Mouse (Mus musculus) forebrain, embryonic 14.5 days (tissue): ENCODE results near the gene Thap2. TPM values are rescaled to one million over a fixed set of nuclear protein-coding genes. Genes with fewer than 3 reads are reported as not detected.

ENCODE experiments used
- ATAC-seq: fragments of 200-750 bp; cut with Nextera tagmentation; 2 replicates; pipeline ENCODE4 v1.8.0; 2017; ENCODE audit warnings: mild to moderate bottlenecking, moderate library complexity
- DNase-seq: peaks from one replicate; pipeline ENCODE4 v3.0.0-alpha.2; 2015; ENCODE audit warnings: low spot score
- H3K27ac ChIP-seq: fragments of 300-500 bp; sonication (generic); 2 replicates; pipeline ENCODE4 v1.5.1; 2014; ENCODE audit warnings: low read depth, mild to moderate bottlenecking, control low read depth, low read length, moderate library complexity
- H3K27me3 ChIP-seq: fragments of 300-500 bp; sonication (generic); replicated peaks from 2 replicates; pipeline ENCODE4 v1.6.1; 2014; ENCODE audit warnings: low read length, control low read depth, mixed read lengths; ENCODE audit not compliant: control insufficient read depth, insufficient read depth
- H3K36me3 ChIP-seq: fragments of 300-500 bp; sonication (generic); 2 replicates; pipeline ENCODE4 v1.6.1; 2014; ENCODE audit warnings: low read length, control low read depth; ENCODE audit not compliant: control insufficient read depth, insufficient read depth
- H3K4me1 ChIP-seq: fragments of 300-500 bp; sonication (generic); 2 replicates; pipeline ENCODE4 v1.6.1; 2014; ENCODE audit warnings: antibody characterized with exemption, low read length, control low read depth; ENCODE audit not compliant: control insufficient read depth, insufficient read depth
- H3K4me2 ChIP-seq: fragments of 300-500 bp; sonication (generic); 2 replicates; pipeline ENCODE4 v1.6.1; 2014; ENCODE audit warnings: mild to moderate bottlenecking, control low read depth, low read length
- H3K4me3 ChIP-seq: fragments of 300-500 bp; sonication (generic); 2 replicates; pipeline ENCODE4 v1.5.1; 2014; ENCODE audit warnings: low read depth, low read length, control low read depth
- H3K9ac ChIP-seq: fragments of 300-500 bp; sonication (generic); 2 replicates; pipeline ENCODE4 v1.6.1; 2014; ENCODE audit warnings: mild to moderate bottlenecking, low read length, control low read depth, moderate library complexity
- H3K9me3 ChIP-seq: fragments of 300-500 bp; sonication (generic); replicated peaks from 2 replicates; pipeline ENCODE4 v1.6.1; 2016; ENCODE audit warnings: low read length, control low read depth, mixed read lengths; ENCODE audit not compliant: control insufficient read depth
- WGBS: fragments of 180-500 bp; shearing (Covaris S2); extraction: QIAGEN DNeasy Blood & Tissue Kit; methylation state at CpG from one replicate; pipeline ENCODE4 v1.1.7; 2014; 5-methylcytosine and 5-hydroxymethylcytosine counted together
- polyA plus RNA-seq: library from polyadenylated mRNA; unstranded; fragments of >200 nt; fragmentation: Nextera tagmentation; extraction: Ambion mirVana; gene quantifications from 2 replicates; pipeline ENCODE4 v1.2.1, GENCODE M21; 2014

Gene Thap2
- polyA plus RNA-seq, 1 experiment from 2014 or later, result 17.9 TPM

- ATAC-seq, result no peak
- H3K36me3 ChIP-seq, result peaks cover 17% of the 10 kb centered on the region
- H3K27ac ChIP-seq, result no peak overlapping the region
- H3K4me3 ChIP-seq, result no peak overlapping the region
- no peak overlapping the region for H3K9ac ChIP-seq
- 92% methylated on average over 7 of the region's 7 CpGs for WGBS
- no peak for DNase-seq
- no peaks in the 10 kb centered on the region for H3K27me3 ChIP-seq
- H3K4me2 ChIP-seq, result no peak overlapping the region
- no peaks in the 10 kb centered on the region for H3K9me3 ChIP-seq
- peaks cover 18% of the 10 kb centered on the region for H3K4me1 ChIP-seq
These were observed 25.2 kb downstream of the Thap2 start for GRCm38 (mm10) chr10:115359066-115359465.

DNA sequence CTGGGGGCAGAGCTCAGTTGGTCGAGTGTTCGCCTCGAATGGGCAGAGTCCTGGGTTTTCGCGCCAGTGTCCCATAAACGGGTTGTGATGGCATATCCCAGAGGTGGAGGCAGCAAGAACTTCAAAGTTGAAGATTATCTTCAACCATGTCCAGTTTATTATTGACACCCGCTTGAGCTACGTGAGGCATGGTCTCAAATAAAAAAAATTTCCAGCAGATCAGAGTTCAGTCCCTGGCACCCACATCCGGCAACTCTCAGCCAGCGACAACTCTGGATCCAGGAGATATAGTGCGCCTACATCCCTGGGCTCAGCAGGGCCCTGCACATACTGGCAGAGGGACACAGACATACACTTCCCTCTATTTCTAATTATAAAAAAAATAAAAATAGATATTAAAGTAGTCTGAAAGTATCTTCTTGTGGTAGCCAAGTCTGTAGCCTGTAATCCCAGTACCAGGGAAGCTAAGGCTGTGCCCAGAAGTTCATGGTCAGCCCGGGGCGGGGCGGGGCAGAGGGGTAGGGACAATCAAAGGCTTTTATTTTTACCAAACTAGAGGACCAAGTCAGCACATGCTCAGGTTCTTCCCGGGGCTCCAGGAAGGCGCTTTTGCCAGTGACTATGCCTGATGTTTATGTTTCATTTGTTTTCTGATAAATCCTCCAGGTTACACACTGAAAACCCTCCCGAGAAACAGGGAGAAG is 25.9 kb downstream of the Thap2 start:
- no peak overlapping the region for H3K9ac ChIP-seq
- H3K4me1 ChIP-seq, result peaks cover 18% of the 10 kb centered on the region
- H3K27me3 ChIP-seq, result no peaks in the 10 kb centered on the region
- DNase-seq (no peak), ATAC-seq (no peak)
- H3K4me3 ChIP-seq, result no peak overlapping the region
- WGBS, result 96% methylated on average over 17 of the region's 17 CpGs
- H3K4me2 ChIP-seq, result no peak overlapping the region
- H3K27ac ChIP-seq, result no peak overlapping the region
- H3K36me3 ChIP-seq, result peaks cover 17% of the 10 kb centered on the region
- no peaks in the 10 kb centered on the region for H3K9me3 ChIP-seq

DNA sequence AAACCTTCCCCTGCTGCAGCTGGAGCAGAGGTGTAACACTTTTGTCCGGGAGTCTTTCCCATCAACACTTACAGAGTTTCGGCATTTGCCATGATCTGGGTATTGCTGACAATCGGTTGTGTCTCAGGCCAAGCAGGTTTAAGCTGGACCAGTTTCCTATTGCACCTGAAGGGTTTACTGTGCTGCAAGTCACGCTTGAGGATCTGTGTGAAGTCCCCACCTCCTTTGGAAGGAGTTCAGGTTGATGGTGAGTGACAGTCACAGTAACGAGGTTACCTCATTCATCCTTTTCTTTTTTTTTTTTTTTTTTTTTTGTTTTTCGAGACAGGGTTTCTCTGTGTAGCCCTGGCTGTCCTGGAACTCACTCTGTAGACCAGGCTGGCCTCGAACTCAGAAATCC is 28.1 kb downstream of the Thap2 start:
- Histone ChIP-seq H3K9me3 (no peaks in the 10 kb centered on the region), H3K27me3 (no peaks in the 10 kb centered on the region), H3K4me1 (peaks cover 6% of the 10 kb centered on the region), H3K27ac (no peak overlapping the region), H3K9ac (no peak overlapping the region), H3K4me2 (no peak overlapping the region), H3K4me3 (no peak overlapping the region), H3K36me3 (peaks cover 17% of the 10 kb centered on the region)
- DNase-seq (no peak), ATAC-seq (no peak)
- 82% methylated on average over 6 of the region's 7 CpGs for WGBS

DNA sequence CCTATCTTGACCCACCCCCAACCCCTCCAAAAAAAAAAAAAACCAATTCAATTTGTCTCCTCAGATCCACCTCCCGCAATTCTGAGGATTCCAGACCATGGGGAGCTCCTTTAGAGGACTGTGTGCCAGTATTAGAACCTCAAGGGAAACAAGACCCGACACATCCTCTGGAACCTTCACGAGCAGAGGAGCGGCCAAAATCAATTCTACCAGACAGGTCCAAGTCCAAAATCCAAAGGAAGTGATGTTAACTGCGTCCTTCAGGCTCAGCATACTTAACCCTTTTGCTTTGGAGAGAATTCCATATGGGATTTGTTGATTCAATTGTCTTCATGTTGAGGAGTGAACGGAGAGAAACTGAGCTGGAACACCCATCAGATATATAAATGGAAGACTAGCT is 29.2 kb downstream of the Thap2 start:
- H3K4me1 ChIP-seq, result no peaks in the 10 kb centered on the region
- H3K4me3 ChIP-seq, result no peak overlapping the region
- no peak for DNase-seq
- 91% methylated on average over 6 of the region's 6 CpGs for WGBS
- H3K9ac ChIP-seq, result no peak overlapping the region
- ATAC-seq, result no peak
- H3K4me2 ChIP-seq, result no peak overlapping the region
- peaks cover 17% of the 10 kb centered on the region for H3K36me3 ChIP-seq
- H3K27me3 ChIP-seq, result no peaks in the 10 kb centered on the region
- H3K27ac ChIP-seq, result no peak overlapping the region
- H3K9me3 ChIP-seq, result no peaks in the 10 kb centered on the region

DNA sequence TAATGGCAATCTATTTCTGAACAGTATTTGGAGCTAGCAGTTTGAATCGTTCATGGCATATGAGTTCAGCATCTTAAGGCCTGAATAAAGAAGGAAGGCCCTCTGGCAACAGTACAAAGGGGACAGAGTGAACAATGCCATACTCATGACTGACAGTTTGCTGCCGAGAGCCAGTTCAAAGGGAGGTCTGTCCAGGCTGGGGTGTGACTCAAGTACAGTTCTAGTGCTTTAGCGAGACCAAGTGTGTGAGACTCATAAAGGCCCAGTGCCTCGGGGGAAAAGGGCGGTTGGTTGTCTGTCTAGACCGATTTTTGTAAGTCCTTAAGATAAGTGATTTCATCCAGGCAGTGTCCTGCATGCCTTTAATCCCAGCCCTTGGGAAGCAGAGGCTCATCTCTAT is 29.7 kb downstream of the Thap2 start:
- Histone ChIP-seq H3K27ac (no peak overlapping the region), H3K4me2 (no peak overlapping the region), H3K27me3 (no peaks in the 10 kb centered on the region), H3K9me3 (no peaks in the 10 kb centered on the region), H3K9ac (no peak overlapping the region), H3K4me3 (no peak overlapping the region), H3K36me3 (peaks cover 17% of the 10 kb centered on the region), H3K4me1 (no peaks in the 10 kb centered on the region)
- 52% methylated on average over 6 of the region's 6 CpGs for WGBS
- DNase-seq (peak; percentile 13), ATAC-seq (no peak)

- no peaks in the 10 kb centered on the region for H3K4me1 ChIP-seq
- H3K27me3 ChIP-seq, result no peaks in the 10 kb centered on the region
- no peak overlapping the region for H3K4me2 ChIP-seq
- ATAC-seq (no peak), DNase-seq (no peak)
- no peaks in the 10 kb centered on the region for H3K9me3 ChIP-seq
- peaks cover 4% of the 10 kb centered on the region; the same call in 1 of the 2 replicates for H3K36me3 ChIP-seq
- WGBS, result 74% methylated on average over 2 of the region's 2 CpGs
- H3K9ac ChIP-seq, result no peak overlapping the region
- no peak overlapping the region for H3K27ac ChIP-seq
- H3K4me3 ChIP-seq, result no peak overlapping the region
These were observed 33.3 kb downstream of the Thap2 start for GRCm38 (mm10) chr10:115350810-115351397.

GRCm38 (mm10) chr10:115349509-115349908 is 34.7 kb downstream of the Thap2 start:
- Histone ChIP-seq H3K27me3 (no peaks in the 10 kb centered on the region), H3K27ac (no peak overlapping the region)

GRCm38 (mm10) chr10:115349029-115349428 is 35.2 kb downstream of the Thap2 start:
- 70% methylated on average over 10 of the region's 10 CpGs for WGBS
- no peaks in the 10 kb centered on the region for H3K9me3 ChIP-seq
- H3K4me2 ChIP-seq, result no peak overlapping the region
- peak; percentile 54 for DNase-seq
- peak; percentile 71; the same call in 1 of the 2 replicates for ATAC-seq
- no peak overlapping the region for H3K4me3 ChIP-seq
- H3K36me3 ChIP-seq, result peaks cover 6% of the 10 kb centered on the region; the same call in 1 of the 2 replicates
- H3K9ac ChIP-seq, result no peak overlapping the region
- H3K27ac ChIP-seq, result peak overlapping the region; percentile 36; the same call in 1 of the 2 replicates
- H3K27me3 ChIP-seq, result no peaks in the 10 kb centered on the region
- no peaks in the 10 kb centered on the region for H3K4me1 ChIP-seq

More at GRCm38 (mm10) chr10:115349509-115349908, 34.7 kb downstream of the Thap2 start:
- Histone ChIP-seq H3K9ac (no peak overlapping the region), H3K4me1 (no peaks in the 10 kb centered on the region), H3K4me2 (no peak overlapping the region), H3K36me3 (peaks cover 6% of the 10 kb centered on the region; the same call in 1 of the 2 replicates), H3K9me3 (no peaks in the 10 kb centered on the region), H3K4me3 (no peak overlapping the region)
- no peak for ATAC-seq
- 81% methylated on average over 7 of the region's 7 CpGs for whole genome bisulfite sequencing
- DNase-seq, result no peak

DNA sequence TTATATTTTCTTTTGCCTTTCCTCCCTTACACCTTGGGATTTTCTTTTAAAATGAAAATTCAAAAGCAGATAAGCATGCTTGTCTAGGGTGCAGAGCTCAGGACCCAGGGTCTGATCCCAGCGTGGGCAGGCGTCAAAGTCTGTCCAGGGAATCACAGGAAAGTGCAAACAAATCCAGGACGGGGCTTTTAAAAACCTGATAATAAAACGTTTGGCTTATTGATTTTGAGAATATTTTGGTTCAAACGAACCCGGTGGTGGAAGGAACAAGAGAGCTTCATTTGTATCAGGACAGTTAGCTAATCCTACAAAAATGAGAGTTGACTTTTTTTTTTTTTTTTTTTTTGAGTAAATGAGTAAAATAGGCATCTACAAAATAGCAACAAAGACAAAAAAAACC is 36.1 kb downstream of the Thap2 start:
- Histone ChIP-seq H3K9me3 (no peaks in the 10 kb centered on the region), H3K4me2 (no peak overlapping the region), H3K4me1 (no peaks in the 10 kb centered on the region), H3K9ac (no peak overlapping the region), H3K27ac (no peak overlapping the region), H3K36me3 (peaks cover 12% of the 10 kb centered on the region), H3K4me3 (no peak overlapping the region), H3K27me3 (no peaks in the 10 kb centered on the region)
- no peak for DNase-seq
- ATAC-seq, result no peak
- WGBS, result 84% methylated on average over 6 of the region's 6 CpGs
